Mouse (Mus musculus) gastrocnemius, postnatal 36 days (tissue): Measurements from ENCODE around the gene Fam69a. TPM values are rescaled to one million over a fixed set of nuclear protein-coding genes. Genes with fewer than 3 reads are reported as not detected.
A peak's percentile ranks its signal among the peaks of the same experiment; 100 is the strongest.
"Not testable (repeated sequence)": the region's sequence is repeated elsewhere in the genome, so short reads cannot be mapped to it uniquely, and the experiment has no call there.

Experiments
- DNase-seq, 2 experiments: peaks; one replicate each; pipeline ENCODE4 v3.0.0; 2022
- intact Hi-C: fragments of 180-260 bp; cut with DNase I; formaldehyde crosslinking; loops from one replicate; pipeline ENCODE4 v1.15.1; 2025
- total RNA-seq, 2 experiments: library from RNA; stranded (reverse); gene quantifications; 2 replicates each; pipeline ENCODE4 v1.2.3; 2021

The Fam69a gene
- total RNA-seq, 2 experiments from 2014 or later = 21.8 to 23.6 TPM

DNA sequence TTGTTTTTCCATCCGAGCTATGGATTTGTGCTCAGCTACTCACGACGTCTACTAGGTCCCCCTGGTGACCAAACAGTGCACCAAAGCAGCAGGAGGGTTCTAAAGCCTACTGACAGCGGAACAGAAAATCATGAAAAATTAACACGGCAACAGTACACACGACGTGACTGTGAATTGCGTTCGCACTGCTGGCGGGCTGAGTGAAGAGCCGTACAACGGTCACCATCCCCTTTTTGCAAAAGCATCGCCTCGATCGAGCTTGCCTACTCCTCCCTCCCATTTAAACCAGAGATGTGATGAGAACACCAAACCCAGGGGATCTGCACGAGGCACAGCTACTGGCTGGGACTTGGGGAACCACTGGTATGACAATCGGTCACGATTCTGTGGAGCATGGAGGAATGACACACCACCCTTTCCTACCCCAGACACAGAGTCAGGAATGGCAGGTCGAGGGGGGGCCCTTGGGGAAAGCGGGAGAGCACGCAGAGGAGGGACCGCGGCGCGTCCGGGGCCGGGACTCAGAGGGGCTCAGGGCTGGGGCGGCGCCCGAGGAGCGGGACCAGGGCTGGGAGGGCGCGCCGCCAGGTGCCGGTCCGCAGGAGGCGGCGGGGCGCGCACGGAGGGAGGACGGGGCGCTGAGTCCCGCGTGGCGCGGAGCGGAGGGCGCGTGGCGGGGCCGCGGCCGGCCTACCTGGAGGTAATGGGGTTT lies 474 bp downstream of the Fam69a start:
- intact Hi-C loops = loop anchor here (5.0 kb wide), 1 partner anchor 64 kb away; no protein-coding TSS in a partner anchor
- DNase-seq = peak; percentile 47 to 68

DNA sequence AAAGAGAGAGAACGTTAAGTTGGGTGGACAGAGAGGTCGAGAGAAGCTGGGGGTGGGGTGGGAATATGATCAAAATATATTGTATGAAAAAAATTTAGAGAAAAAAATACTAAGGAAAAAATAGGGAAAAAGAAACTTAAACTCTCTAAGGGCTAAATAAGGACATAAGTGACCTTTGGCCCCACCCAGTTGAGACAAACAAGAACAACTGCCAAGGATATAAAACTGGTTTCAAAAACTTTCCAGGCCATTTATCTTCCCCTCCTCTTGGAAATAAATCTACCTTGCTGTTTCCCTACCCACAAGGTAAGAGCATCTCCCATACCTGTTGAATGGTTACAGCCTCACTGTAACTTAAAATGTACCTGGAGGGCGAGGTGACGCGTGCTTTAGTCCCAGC lies 2.9 kb downstream of the Fam69a start:
- no peak for DNase-seq
- intact Hi-C loops = loop anchor here (5.0 kb wide), 1 partner anchor 42 kb away; no protein-coding TSS in a partner anchor

DNA sequence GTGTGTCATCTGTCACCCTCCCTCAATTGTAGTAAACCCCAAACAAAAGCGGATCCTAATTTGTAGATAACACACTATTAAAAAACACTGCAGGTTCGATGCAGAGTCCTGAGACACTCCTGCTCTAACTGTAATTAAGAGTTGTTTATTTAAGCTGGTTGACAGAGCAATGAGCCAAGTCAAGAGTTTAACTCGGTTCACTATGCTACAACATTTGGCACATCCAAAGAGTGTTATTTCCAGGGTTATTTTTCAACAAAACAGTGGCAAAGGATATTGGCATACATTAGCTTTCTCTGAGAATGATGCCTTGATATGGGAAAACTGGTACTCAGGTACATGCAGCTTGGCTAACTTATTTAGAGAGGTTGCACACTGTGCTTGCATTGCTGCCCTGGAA lies 4.9 kb downstream of the Fam69a start:
- DNase-seq = no peak
- intact Hi-C loops = loop anchor here (5.0 kb wide), 1 partner anchor 40 kb away; no protein-coding TSS in a partner anchor

DNA sequence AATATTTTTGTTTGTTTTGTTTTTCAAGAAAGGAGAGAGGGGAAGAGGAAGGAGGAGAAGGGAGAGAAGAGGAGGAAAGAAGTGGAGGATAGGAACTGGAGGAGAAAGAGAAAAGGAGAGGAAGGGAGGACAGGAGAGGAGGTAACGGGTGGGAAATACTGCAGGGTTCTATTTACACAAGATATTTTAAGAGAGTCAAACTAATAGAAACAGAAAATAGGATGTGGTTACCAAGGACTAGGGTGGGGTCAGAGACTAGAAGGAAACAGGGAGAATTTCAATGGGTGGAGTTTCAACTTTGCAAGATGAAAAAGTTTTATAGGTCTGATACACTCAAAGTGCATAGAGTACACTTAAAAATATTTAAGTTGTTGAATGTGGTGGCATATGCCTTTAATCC lies 7.0 kb downstream of the Fam69a start:
- DNase-seq = no peak
- intact Hi-C loops = loop anchor here (5.0 kb wide), 1 partner anchor 38 kb away; no protein-coding TSS in a partner anchor

DNA sequence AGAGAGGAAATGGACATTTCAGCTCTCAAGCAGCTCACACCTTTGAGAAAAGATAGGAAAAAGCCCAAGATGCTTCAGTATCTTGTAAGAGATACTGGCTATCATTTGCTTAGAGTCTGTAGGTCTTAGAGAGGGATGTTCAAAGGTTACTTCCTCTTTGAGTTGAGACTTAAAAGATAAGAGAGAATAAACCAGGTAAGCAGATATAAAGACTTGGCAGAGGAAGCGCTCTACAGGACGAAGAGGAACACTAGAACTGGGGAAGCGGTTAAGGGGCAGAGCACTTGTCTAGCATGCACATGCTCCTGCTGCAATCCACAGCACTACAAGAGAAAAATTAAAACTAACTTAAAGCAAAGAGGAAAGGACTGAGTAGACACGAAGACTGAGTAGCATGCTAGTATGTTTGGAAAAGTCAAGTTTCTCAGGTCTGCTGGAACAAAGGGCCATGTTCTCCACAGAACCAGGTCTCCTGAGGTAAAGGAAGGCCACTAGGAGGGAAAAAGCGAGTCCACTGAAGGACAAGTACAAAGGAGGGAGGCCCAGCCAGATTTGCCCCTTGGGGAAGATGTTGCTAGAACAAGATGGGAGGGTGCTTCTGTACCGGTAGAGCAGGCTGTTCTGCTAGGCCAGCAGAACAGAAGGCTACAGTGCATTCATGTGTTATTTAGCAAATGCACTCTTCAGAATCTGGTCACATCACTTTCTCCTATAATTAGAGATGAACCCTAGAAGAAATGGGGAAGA lies 8.4 kb downstream of the Fam69a start:
- intact Hi-C loops = no loop called here
- no peak for DNase-seq

DNA sequence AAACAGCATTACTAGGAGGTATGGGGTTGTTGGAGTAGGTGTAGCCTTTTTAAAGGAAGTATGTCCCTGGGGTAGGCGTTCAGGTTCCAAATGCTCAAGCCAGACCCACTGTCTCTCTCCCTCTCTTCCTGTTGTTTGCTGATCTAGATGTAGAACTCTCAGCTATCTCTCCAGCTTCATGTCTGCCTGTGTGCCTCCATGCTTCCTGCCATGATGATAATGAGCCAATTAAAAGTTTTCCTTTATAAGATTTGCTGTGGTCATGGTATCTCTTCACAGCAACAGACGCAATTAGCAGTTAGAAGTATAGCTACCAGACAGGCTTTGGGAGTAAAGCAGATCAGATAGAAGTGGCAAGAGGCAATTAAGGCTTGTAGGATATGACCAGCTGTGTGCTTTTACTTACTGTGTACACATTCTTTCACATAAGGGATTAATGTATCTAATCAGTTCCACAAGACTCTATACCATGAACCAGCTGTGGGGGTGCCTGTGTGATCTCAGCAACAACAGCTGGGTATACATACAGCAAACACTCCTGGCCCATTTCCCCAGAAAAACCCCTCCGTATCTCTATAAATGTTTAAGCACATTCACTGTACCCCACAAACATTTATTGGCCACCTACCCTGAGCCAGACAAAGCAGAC lies 9.1 kb downstream of the Fam69a start:
- intact Hi-C loops = no loop called here
- no peak for DNase-seq

DNA sequence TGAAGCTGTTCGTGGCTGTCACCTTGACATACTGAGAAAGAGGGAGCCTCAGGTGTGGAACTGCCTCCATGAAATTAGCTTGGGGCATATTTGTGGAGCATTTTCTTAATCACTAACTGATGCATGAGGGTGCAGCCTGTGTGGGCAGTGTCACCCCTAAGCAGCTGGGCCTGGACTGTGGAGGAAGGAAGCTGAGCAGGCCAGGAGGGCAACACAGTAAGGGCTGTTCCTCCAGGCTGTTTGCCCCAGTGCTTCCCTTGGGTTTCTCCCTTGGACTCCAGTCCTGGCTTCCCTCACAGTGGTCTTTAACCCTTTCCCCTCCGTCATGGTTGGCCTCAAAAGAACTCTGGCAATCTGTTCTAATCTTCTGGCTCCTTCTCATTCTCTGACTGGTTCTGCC lies 13.6 kb downstream of the Fam69a start:
- no peak for DNase-seq
- intact Hi-C loops = no loop called here

DNA sequence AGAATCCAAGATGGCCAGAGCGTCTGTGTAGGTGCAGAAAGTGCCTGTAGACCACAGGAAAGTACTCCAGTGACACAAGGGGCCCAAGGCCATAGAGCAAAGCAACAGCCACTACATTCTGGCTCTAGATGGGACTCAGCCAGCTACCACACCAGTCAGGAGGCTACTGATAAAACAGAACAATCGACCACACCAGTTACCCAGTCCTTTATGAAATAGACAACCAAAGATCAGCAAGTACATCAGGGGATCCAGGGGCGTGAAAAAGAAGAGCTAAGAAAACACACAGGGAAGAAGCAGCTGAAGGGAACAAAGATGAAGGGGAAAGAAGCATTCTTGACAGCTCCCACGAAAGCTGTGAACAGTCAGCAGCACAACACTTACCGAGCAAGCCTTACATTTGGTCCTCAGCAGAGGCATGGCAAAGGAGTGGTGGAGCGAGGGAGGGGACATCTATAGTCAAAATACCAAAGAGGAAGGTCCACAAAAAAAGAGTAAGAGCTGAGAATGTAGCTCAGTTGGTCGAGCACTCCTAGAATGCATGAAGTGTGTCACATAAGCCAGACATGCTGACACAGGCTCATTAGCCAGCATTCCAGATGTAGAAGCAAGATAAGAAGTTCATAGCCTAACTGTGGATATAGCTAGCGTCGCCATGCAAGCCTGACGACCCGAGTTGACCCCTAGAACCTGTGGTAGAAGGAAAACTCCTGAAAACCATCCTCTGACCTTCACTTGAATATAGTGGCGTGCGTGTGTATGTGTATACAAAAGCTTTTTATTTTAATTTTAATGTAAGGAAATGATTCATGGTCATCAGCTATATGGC lies 14.2 kb downstream of the Fam69a start:
- DNase-seq = no peak
- intact Hi-C loops = no loop called here

DNA sequence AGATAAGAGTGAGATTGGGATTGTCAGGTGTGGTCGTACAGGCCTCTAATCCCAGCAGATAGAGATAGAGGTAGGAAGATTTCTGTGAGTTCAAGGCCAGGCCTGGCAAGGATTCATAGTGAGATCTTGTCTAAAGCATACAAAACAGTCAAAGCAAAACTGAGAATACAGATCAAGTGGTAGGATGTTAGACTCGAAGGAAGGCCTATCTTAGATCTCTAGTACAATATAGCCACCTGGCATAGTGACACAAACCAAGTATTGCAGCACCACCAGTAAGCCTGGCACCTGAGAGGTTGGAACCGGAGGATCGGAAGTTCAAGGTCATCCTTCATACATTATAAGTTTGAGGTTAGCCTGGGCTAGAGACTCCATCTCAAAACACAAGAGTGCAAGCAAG lies 15.8 kb downstream of the Fam69a start:
- DNase-seq = no peak
- intact Hi-C loops = no loop called here

DNA sequence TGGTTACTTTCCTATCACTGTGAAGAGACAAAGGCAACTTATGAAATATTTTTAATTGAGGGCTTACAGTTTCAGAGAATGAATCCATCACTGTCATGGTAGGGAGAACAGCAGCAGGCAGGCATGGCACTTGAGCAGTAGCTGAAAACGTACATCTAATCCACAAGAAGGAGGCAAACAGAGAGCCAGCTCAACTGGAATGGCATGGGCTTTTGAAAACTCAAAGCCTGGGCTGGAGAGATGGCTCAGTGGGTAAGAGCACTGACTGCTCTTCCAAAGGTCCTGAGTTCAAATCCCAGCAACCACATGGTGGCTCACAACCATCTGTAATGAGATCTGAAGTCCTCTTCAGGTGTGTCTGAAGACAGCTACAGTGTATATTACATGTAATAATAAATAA lies 17.1 kb downstream of the Fam69a start:
- intact Hi-C loops, DNase-seq: not testable (repeated sequence)

DNA sequence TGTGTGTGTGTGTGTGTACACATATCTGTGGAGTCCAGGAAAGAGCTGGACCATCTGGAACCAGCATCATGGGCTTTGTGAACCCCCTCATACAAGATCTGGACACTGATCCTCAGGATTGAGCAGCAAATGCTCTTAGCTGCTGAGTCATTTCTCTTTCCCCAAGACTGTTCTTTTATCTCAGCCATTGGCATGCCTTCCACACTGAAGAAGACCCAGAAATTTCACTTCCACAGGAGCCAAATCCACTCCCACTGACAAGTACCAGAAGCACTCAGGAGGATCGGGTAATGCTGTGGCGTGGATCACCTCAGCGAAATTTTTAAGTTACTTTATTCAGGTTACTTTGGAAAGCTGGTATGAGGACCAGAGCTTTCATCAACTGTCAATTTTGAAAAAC lies 18.8 kb downstream of the Fam69a start:
- intact Hi-C loops = no loop called here
- no peak for DNase-seq

DNA sequence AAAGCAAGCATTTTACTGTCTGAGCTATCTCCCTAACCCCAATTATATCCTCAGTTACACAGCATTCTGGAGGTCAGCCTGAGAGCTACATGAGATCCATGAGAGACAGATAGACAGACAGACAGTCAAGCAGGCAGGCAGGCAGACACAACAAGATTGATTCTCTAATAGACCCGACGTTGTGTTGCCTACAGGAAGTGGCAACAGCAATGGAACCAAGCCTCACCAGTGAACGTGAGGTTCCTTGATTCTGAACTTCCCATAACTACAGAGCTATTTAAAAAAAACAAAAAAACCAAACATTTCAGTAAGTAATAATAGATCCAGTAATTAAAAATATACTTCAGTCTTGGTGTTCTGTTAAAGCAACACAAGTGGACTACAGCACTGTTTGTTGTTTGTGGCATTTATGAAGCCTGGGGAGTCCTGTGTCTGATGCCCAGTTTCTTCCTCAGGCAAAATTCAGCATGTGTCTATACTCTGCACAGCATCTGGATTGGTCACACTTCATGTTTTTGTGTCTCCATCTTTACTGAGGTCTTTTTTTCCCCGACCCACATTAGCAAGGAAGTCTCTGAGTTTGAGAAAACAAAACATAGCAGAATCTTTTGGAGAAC lies 19.9 kb downstream of the Fam69a start:
- intact Hi-C loops = no loop called here
- DNase-seq = no peak

DNA sequence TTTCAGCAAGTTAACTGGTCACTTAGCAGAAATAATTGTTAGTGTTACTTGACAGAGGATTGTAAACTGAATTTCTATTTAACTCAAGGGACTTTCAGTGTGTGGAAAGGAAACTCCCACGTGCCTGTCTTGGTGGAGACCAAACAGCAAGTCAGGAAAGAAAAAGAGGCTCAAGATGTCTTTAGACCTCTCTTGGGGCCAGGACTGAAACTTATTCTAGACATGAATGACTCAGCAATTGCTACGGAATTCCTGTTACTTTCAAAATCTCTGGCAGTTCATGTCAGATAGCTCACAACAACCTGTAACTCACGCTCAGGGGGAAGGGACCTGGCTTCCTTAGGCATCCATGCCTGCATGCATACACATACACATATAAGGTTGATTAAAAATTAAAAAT lies 20.7 kb downstream of the Fam69a start:
- intact Hi-C loops = no loop called here

DNA sequence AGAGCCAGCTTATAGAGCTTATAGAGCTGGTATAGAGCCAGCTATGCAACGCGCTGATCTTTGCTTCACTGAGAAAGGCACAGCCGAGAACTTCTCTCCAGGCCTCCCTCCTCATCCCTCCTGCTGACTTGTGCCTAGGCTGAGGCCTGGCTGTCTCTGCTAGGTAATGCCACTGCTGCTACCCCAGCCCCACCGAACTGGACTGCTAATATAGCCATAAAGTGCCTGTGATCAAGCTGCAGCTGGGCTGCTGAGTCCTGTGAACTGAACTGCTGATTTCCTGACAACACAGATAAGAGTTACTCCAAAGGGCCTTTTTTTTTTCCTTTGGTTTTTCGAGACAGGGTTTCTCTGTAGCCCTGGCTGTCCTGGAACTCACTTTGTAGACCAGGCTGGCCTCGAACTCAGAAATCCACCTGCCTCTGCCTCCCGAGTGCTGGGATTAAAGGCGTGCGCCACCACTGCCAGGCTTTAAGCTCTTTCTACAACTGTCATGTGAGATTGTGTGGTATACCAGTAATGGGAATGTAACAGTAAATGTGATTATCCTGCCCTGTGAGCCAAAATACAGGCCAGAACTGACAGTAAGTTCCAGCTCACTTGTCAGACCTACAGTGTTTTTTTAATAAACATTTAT lies 21.4 kb downstream of the Fam69a start:
- intact Hi-C loops = no loop called here
- DNase-seq = no peak

More for the DNA sequence above, 20.7 kb downstream of the Fam69a start:
- DNase-seq = no peak

DNA sequence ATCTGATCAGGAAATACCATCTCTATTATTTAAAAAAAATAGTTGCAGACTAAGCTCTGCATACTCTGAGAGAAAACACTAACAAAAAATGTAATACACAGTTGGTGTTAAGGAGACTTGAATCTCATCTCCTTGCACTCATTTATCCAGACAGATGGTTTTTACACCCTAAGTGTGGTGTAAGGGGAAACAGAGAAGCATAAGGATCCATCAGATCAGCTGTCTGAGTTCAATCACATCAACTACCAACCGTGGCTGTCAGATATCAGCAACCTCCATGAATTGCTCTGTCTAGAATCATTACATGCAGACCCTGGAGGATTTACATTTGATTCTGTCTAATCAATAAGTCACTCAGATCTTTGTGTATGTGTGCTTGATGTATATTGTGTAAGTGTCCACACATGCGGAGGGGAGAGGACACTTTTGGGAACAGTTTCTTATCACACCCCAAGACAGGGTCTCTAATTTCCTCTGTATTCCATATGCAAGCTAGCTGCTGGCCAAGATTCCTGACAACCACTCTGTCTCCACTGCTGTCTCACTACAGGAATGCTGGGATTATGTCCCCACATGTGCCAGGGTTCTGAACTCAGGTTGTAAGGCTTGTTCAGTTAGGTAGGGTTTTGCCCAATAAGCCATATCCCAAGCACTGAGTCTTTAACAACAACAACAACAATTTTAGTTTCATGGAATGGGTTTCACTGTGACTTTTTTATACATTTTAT lies 22.7 kb downstream of the Fam69a start:
- intact Hi-C loops = no loop called here
- no peak for DNase-seq

DNA sequence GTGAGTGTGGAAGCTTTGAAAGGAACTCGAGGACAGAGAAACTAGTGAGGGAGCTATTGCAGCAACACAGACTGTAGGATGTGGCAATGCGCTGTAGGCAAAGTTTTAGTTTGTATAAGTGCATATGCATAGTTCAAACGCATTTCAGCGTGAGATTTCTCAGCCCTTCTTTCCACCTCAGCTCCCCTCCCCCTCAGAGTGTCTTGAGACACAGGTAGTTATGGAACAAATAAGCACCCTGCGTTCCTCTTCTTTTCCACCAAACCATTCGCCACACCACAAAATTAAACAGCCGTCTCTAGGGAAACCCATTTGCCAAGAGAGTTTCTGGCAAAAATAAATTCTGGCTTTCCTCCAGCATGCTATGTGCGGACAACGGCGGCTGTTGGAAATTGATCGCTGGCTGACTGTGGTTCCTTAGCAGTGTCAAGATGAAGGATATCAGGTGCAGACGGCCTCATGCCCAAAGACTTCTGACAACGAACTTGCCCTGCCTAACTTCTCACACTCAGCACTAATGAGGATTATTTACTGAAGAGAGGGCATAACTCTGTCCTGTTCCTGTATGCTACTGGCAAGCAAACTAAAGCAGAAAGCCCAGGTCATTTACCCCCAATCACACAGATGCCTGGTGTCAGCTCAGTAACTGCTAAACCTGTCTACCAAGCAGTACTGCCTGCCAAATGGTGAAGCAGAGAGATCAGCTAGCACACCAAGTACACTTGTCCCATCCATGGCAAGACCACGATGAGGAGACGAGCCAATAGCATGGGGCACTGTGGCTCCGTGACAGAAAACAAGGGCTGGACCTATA lies 25.2 kb downstream of the Fam69a start:
- peak; percentile 33 to 41 for DNase-seq
- intact Hi-C loops = no loop called here

DNA sequence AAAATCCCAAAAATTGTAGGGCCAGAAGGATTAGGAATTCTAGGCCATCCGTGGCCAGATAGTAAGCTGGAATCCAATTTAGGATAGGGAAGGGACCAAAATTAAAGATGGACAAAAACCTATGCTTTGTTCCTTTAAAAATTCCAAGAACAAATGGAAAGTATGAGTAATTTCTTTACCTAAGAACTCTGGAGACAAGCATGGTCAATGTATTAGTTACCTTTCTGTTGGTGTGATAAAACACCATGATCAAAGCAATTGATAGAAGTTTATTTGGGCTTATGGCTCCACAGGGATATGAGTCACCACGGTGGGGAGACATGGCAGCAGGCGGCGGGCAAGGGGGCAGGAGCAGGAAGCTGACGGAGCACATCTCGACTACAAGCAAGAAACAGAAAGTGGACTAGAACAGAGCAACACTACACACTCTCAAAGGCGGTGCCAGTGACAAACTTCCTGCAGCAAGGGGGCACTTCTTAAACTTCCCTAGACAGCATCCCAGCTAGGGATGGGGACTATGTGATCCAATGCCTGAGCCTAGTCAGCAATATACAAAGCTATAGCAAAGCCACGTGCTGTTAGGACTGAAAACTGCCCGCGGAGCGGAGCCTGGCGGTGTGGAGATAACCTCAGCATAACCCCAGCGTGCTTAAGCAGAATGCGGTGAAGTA lies 26.2 kb downstream of the Fam69a start:
- intact Hi-C loops = no loop called here
- no peak for DNase-seq
